Mouse (Mus musculus): Measurements from ENCODE around the gene Ier5.

DNA sequence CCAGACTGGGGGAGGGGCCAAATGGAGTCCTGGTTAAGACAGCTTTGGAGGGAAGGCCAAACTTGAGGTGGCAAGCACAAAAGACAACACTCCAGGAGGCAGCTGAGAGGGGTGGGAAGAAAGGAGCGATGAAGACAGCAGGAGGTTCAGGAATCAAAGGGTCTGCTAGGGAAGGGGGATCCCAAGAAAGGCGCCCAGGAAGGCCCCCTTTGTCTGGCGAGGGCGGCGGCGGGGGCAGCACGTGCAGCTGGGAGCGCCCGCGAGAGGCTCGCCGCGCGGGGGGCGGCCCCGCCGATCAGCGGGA is 16.5 kb downstream of the Ier5 start:
- TF ChIP-seq CTCF (IDR thresholded peaks at IDR 0.05; ENCODE audit: insufficient read depth, low read length) = no peak
- no peak for TF ChIP-seq POLR2A (IDR thresholded peaks at IDR 0.05; ENCODE audit: borderline replicate concordance, extremely low read depth, low read depth, low read length)
